ENCODE assay signal across 9 mouse cellular contexts in the genomic region with DNA sequence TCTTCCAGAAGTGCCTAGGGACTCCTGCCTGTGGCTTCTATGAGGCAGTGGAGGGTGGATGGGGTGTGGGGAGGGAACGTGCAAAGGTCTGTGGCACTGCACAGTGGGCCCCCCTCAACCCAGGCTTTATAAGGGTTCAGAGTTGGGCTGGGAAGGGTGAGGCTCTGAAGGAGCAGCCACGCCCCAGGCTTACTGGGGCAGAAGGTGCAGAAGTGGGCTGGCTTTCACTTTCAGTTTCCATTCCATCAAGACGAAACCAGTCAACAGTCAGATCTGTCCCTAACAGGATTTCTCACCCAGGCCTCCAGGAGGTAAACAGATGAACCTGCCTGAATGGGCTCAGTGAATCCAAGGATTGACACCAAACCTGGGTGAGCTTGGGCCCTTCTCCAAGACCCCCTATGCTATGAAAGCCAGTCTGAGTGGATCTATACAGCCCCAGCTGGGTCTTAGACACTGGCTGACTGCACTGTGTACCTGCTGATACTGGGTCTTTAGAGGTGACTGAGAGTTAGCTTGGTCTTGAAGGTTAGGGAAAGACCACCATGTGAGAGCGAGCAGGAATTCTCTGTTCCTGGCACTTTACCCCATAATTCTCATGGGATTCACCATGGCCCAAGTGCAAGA.
DNase-seq lines count a peak whose midpoint lies in the region; ATAC-seq and TF ChIP-seq lines count a peak whose summit lies in the region.
"Had no signal": no experiment of that assay in that cellular context is flagged by ENCODE, and none has a peak within 500 bp of the region (broad histone marks: within the 10 kb centered on the region; RNA-seq: fewer than 3 reads in every experiment).

No protein-coding gene starts in this region.

- no peaks in the 10 kb centered on the region for H3K27me3 ChIP-seq in heart, adult 2 months (ENCODE audit: control insufficient read depth, insufficient read depth, low read length)
- H3K27me3 ChIP-seq in stomach, embryonic 14.5 days (ENCODE audit: control insufficient read depth, insufficient read depth, low read length), result no peaks in the 10 kb centered on the region
- H3K27me3 ChIP-seq: Patski had no signal

- intact Hi-C loops in heart, adult 2 months (cut with DNase I), result no loop called here
- intact Hi-C loops in heart, postnatal 10 days (cut with DNase I), result no loop called here

- no peaks in the 10 kb centered on the region for H3K4me1 ChIP-seq in heart, adult 2 months (ENCODE audit: control insufficient read depth, insufficient read depth, low read length)
- peaks cover 6% of the 10 kb centered on the region for H3K4me1 ChIP-seq in lung, adult 2 months (ENCODE audit: control insufficient read depth, insufficient read depth, low read length)
- H3K4me1 ChIP-seq in stomach, embryonic 14.5 days (ENCODE audit: control insufficient read depth, insufficient read depth, low read length), result peaks cover 10% of the 10 kb centered on the region; the same call in 1 of the 2 replicates

- 71% methylated on average over 4 of the region's 4 CpGs for WGBS in heart, adult 2 months
- 44% methylated on average over 4 of the region's 4 CpGs for WGBS in lung, adult 2 months
- 72% methylated on average over 4 of the region's 4 CpGs for WGBS in stomach, embryonic 14.5 days

- no peak overlapping the region for H3K4me2 ChIP-seq in stomach, embryonic 14.5 days (replicated peaks; ENCODE audit: low read depth, low read length)

- peak; percentile 64; the same call in 1 of the 2 replicates for ATAC-seq in stomach, embryonic 14.5 days (ENCODE audit: insufficient number of reproducible peaks, insufficient read depth, low FRiP score, low read depth)
- ATAC-seq: Patski had no signal

- no peak overlapping the region for H3K9ac ChIP-seq in heart, adult 2 months (ENCODE audit: low read depth, low read length)
- no peak overlapping the region for H3K9ac ChIP-seq in stomach, embryonic 14.5 days (replicated peaks; ENCODE audit: low read depth, low read length)

- TF ChIP-seq EP300 in heart, adult 2 months (IDR thresholded peaks at IDR 0.05; ENCODE audit: insufficient read depth, low read depth, low read length), result no peak

- H3K27ac ChIP-seq in heart, adult 2 months, result peak overlapping the region; percentile 48
- H3K27ac ChIP-seq in stomach, embryonic 14.5 days (ENCODE audit: low read length), result no peak overlapping the region

- no peaks in the 10 kb centered on the region for H3K79me2 ChIP-seq in heart, adult 2 months (replicated peaks; ENCODE audit: control insufficient read depth, insufficient read depth, low read length)

- no peaks in the 10 kb centered on the region for H3K9me3 ChIP-seq in stomach, embryonic 14.5 days (ENCODE audit: control insufficient read depth, low read depth, low read length)

- H3K36me3 ChIP-seq in heart, adult 2 months (ENCODE audit: control insufficient read depth, insufficient read depth, low read length), result no peaks in the 10 kb centered on the region
- H3K36me3 ChIP-seq in stomach, embryonic 14.5 days (ENCODE audit: control insufficient read depth, insufficient read depth, low read length), result no peaks in the 10 kb centered on the region

- 0 out of 2 replicates have a peak, but pooled peaks have one; percentile 31 for TF ChIP-seq POLR2A in heart, adult 2 months (IDR thresholded peaks at IDR 0.05; ENCODE audit: insufficient read depth, low read depth, low read length)
- no peak for TF ChIP-seq POLR2A in lung, adult 2 months (IDR thresholded peaks at IDR 0.05; ENCODE audit: borderline replicate concordance, extremely low read depth, low read depth, low read length)

- no peak for TF ChIP-seq CTCF in heart, adult 2 months (IDR thresholded peaks at IDR 0.05)
- TF ChIP-seq CTCF in lung, adult 2 months (IDR thresholded peaks at IDR 0.05; ENCODE audit: insufficient read depth, low read length), result no peak

- peak; percentile 29 to 56 for DNase-seq in heart, adult 2 months
- no peak for DNase-seq in heart, postnatal 10 days
- peak; percentile 54 for DNase-seq in c-Kit-positive CD71-positive TER-119-positive erythroid progenitor cells, embryonic 14.5 days (ENCODE audit: low spot score)
- DNase-seq in lung, adult 2 months, result peak; percentile 17
- DNase-seq in ovary, postnatal 14 days (ENCODE audit: low spot score), result no peak
- no peak for DNase-seq in retina, embryonic 14.5 days (ENCODE audit: low spot score)
- DNase-seq in left cerebral cortex, adult 9 months (ENCODE audit: low spot score in 2 of 2), result no peak

- peak overlapping the region; percentile 27; the same call in 1 of the 2 replicates for H3K4me3 ChIP-seq in heart, adult 2 months
- H3K4me3 ChIP-seq in lung, adult 2 months (replicated peaks; ENCODE audit: extremely low read depth, low read depth, low read length), result peak overlapping the region; percentile 48
- H3K4me3 ChIP-seq in stomach, embryonic 14.5 days (ENCODE audit: low read depth, low read length), result no peak overlapping the region

Comparison
In these comparisons a context has a peak if more than half of its experiments do, and no peak if none do; other contexts are left out.
1. DNase-seq: peak in heart, adult 2 months (2 of 2), c-Kit-positive CD71-positive TER-119-positive erythroid progenitor cells, embryonic 14.5 days (single experiment) and lung, adult 2 months (single experiment); none in heart, postnatal 10 days (0 of 2), ovary, postnatal 14 days (single experiment), retina, embryonic 14.5 days (single experiment) and left cerebral cortex, adult 9 months (0 of 2).